Mouse (Mus musculus) brain, embryonic 14.5 days (tissue): ENCODE data around the gene Olfr543.

Source experiments
- CTCF ChIP-seq: fragments of 200-500 bp; IDR thresholded peaks from 2 replicates; pipeline ENCODE4 v1.5.1; 2012; ENCODE audit warnings: inconsistent platforms, mild to moderate bottlenecking, moderate library complexity, borderline replicate concordance; ENCODE audit not compliant: insufficient read depth, insufficient read length; ENCODE audit errors: extremely low read depth
- POLR2A ChIP-seq: fragments of 200-500 bp; IDR thresholded peaks from 2 replicates; pipeline ENCODE4 v1.6.1; 2012; ENCODE audit warnings: mild to moderate bottlenecking, inconsistent platforms, borderline replicate concordance; ENCODE audit not compliant: poor library complexity, insufficient read depth, insufficient read length, severe bottlenecking; ENCODE audit errors: extremely low read depth

GRCm38 (mm10) chr7:102483665-102484064, 2.2 kb upstream of the Olfr543 start:
- TF ChIP-seq CTCF (no peak), POLR2A (no peak)
